Mouse (Mus musculus) lung, adult 18-20 months (tissue): ENCODE measurements around the gene Mfn1.

ENCODE experiments used
- DNase-seq, 2 experiments: peaks; one replicate each; pipeline ENCODE4 v3.0.0; 2022; ENCODE audit warnings: mixed read lengths in 2 of 2

Mfn1 gene

GRCm38 (mm10) chr3:32529303-32529898 is at the start of gene Mfn1:
Mfn1 (plus strand) TSS chr3:32529465.
- DNase-seq = peak; percentile 95 to 97

GRCm38 (mm10) chr3:32479961-32480360 is 49.3 kb upstream of the Mfn1 start:
- no peak for DNase-seq

- DNase-seq = no peak
Observed at GRCm38 (mm10) chr3:32483035-32483434, 46.2 kb upstream of the Mfn1 start.

GRCm38 (mm10) chr3:32486543-32486942 is 42.7 kb upstream of the Mfn1 start:
- no peak for DNase-seq

DNA sequence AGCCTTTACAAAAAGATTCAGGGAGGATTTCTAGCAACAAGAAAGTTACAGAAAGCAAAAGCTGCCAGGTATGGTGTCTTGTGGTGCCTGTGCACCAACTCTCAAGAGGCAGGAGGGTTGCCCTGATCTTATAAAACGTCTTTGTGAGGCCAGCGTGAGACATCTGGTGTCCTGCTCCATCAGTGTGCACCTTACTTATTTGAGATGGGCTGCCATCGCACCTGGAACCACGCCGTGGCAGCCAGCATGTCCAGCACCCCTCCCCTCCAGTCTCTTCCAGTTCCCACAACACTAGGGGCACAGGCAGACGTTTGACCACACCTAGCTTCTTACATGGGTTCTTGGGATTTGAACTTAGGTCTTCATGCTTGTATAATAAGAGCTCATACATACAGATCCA is 41.1 kb upstream of the Mfn1 start:
- no peak for DNase-seq

DNA sequence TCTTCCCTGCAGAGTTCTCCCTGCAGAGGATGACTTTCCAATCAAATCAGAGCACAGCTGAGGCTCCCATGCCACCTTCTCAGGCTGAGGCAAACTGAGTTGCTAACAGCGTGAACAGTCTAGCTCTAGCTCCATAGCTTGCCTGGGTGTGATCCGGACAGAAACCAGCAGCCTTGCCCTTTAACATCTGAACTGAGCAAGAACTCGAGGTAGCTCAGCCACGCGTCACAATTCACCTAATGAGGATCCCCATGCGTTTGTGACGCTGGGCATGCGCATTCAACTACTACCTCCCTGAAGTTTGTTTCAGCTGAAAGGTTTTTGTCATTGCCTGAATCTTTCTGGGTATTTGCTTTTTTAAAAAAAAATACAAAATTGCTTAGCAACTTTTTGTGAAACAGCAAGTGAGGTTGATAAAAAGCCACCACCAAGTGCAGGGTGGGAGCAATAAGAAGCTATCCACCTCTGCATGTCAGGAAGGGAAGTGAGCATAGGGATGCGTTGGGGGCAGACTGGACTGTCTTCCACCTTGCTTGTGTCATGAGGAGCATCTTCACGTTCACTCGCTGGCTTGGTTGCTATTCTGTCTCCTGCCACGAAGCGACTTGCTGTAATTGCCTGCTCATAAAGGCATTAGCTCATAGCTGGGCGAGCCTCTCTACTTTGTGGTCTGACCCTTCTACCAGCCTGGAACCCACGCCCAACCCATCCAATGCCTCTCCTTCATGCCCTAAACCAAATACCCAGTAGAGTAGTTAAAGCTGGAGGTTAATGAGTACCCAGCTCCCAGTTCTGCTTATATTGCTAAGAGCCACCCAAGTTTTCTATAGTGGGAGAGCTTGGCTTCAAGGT is 39.0 kb upstream of the Mfn1 start:
- no peak for DNase-seq

DNA sequence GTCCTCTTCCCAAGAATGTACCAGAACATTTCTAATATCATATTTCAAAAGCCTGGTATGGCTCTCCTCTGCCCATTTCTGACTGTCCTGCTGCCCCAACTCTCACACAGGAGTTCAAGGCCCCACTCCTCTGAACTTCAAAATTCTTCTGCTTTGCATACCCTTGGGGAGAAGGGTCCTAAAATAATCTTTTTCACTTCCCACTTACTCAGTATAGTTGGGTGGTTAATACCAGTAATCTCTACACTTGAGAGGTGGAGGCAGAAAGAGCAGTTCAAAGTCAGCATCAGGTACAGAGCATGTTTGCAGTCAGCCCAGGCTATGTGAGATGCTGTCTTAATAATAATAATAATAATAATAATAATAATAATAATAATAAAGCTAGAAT is 38.3 kb upstream of the Mfn1 start:
- DNase-seq = no peak

DNA sequence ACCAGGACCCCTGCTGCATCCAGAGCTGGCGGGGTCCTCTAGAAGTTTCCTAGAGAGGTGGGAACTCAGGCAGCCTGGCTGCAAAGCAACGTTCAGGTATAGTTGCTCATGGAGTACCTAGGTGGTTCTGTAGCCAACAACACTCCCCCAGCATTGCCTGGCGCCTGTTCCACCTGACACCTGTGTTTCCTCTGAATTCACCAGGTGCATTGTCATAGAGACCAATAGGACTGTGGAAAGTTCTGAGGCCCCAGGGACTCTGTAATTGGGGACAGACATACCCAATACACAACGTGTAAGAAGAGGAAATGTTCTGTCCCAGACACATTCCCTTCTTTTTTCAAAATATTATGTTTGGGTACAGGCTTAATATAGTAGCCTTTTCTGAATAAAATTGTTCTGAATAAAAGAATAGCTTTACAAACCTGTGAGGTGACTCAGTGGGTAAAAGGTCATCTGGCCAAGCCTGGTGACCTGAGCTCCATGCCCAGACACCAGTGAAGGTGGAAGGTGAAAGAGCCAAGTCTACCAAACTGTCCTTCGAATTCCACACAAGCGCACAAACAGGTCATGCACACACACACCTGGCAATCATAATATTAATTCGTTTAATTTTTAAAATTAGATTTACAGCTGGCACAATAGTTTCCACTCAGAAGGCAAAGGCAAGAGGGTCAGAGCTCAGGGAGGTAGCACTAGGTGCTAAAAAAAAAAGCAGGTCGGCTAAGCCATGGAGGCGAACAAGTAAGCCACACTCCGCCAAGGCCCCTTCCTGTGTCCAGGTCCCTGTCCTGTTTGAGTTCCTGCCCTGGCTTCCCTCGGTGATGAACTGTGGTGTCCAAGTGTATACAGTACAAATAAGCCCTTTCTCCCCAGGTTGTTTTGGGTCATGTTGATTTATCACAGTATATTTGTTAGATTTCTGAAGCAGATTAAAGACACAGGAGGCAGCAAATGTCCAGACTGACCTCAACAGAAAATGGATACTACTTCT is 36.9 kb upstream of the Mfn1 start, which contains the start of gene Kcnmb3:
Gene Kcnmb3, minus strand, starts transcription at position 135 of the 994 bp plus-strand sequence.
- no peak for DNase-seq

- DNase-seq = peak in 1 of 2 experiments; percentile 9
Observed at GRCm38 (mm10) chr3:32494387-32495087, 34.7 kb upstream of the Mfn1 start.

GRCm38 (mm10) chr3:32495088-32495770 is 34.0 kb upstream of the Mfn1 start:
- DNase-seq = no peak

DNA sequence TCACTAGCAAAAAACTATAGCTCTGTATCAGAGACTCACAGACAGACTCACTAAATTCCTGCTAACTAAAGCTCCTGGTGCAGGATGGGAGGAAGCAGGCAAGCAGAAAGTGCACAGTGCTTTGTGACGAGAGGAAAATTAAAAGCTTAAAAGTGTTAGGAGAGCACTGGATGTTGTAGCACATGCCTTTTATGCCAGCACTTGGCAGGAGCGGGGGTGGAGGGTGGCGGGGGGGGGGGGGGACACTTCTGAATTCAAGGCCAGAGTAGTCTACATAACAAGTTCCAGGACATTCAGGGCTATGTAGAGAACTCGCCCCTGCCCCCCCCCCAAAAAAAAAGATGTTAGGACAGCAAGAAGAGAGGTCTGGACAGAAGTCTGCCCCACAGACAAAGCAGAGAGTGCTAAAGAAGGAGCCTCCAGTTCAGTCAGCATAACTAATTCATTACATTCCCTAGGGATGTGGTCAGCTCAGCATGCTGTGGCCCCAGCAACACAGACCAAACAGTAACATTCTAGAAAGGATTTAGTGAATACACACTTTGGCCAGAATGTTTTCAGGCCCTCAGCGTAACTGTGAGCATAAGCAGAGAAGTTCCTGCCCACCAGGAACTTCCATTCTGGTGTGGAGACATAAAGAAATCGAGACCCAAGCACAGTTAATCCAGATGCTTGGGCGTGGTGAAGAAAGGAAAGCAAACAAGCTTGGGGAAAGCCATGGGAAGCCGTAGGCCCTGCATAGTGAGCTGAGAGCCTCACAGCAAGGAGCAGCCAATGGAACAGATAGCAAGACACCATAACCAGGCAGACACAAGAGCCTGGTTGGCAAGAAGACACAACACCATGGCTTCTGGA is 33.2 kb upstream of the Mfn1 start:
- DNase-seq = no peak

GRCm38 (mm10) chr3:32496711-32497070 is 32.6 kb upstream of the Mfn1 start:
- DNase-seq = no peak

DNA sequence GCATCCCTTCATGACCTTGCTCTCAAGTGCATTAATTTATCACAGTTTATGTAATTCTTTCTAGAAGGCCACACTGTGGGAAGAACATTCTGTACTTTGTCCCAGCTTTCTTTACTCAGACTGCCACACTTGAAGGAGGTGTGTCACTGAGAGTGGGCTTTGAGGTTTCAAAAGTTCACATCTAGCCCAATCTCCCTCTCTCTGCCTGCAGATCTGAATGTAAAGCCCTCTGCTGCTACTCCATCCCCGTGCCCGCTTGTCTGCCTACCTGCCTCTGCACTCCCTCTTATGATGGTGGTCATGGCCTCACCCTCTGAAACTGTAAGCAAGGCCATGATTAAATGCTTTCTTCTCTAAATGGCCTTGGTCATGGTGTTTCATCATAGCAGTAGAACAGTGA is 28.9 kb upstream of the Mfn1 start:
- DNase-seq = no peak

GRCm38 (mm10) chr3:32505841-32506240 is 23.4 kb upstream of the Mfn1 start:
- DNase-seq = no peak

GRCm38 (mm10) chr3:32506366-32507225 is 22.7 kb upstream of the Mfn1 start:
- peak in 1 of 2 experiments; percentile 34 for DNase-seq

DNA sequence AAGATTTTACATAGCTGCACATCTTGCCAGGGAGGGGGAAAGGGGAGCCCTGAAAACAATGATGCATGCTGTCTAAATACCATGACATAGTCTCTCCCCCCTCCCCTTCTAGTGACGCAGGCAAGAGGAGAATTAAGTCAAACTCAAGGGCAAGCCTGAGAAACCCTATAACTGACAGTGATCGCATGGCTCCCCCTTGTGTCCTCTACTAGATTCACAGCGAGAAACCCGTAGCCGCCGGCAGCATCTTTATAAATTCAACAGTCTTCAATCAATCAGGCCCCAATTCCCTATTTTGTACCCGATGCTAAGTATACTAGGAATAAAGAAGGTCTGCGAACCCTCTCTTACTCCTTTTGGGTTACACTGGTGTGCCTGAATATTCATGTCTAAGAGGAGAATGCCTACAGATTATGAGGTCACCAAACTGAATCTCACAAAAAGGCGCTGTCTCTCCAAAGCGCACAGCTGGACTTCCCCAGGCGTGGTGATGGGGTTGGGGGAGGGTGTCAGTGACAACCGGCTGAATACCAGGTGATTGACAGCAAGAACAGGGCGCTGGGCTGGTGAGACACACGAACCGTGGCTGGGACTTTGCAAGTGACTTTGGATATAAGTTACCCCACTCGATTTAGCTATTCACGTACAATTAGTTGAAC is 20.5 kb upstream of the Mfn1 start:
- DNase-seq = peak; percentile 62 to 69

- no peak for DNase-seq
Observed at GRCm38 (mm10) chr3:32509496-32510374, 19.5 kb upstream of the Mfn1 start, which contains the start of gene Zfp639. Zfp639 (plus strand) TSS chr3:32510259.
